Mouse (Mus musculus) spleen, adult 18-20 months (tissue): ENCODE measurements at regions not wholly inside any gene's neighbourhood (a gene's known extent, or its start where the extent isn't known, plus 50 kb on each side); places are given as distances from the start of the nearest gene placed in this dataset.

Source experiments
- DNase-seq, 2 experiments: peaks; one replicate each; pipeline ENCODE4 v3.0.0; 2022; ENCODE audit warnings: mixed read lengths in 2 of 2

GRCm38 (mm10) chr10:99467319-99467842, 204.3 kb downstream of the Dusp6 start:
- no peak for DNase-seq

- no peak for DNase-seq
Measured at GRCm38 (mm10) chr10:99468971-99469370, 205.9 kb downstream of the Dusp6 start.

DNA sequence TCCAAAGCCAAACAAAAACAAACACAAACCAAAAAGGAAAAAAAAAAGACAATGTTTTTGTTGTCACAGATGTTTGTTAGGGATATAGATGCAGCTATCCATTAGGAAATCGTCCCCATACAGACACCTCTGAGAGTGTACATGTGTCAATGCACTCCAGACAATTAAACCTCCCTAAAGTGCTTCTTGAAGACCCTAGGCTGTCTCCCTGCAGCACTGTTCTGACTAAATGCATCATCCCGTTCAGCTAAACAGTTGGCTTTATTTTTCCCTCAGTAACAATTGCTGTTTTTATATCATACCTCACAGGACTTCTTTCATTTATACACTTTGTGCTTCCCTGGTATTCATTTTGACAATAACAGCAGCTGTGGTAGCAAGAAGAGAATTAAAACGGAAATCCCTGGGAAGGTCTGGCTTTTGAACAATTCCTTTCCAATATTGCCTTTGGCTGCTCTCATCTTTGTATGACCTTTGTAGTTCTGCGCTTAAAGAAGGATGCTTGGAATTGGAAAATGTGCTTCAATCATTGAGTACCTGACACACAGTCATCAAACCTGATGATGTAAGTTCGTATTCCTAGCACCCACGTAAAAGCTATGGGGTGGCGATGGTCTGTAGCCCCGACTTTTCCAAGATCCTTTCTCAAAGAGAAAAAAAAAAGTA, 208.9 kb downstream of the Dusp6 start:
- DNase-seq = no peak

DNA sequence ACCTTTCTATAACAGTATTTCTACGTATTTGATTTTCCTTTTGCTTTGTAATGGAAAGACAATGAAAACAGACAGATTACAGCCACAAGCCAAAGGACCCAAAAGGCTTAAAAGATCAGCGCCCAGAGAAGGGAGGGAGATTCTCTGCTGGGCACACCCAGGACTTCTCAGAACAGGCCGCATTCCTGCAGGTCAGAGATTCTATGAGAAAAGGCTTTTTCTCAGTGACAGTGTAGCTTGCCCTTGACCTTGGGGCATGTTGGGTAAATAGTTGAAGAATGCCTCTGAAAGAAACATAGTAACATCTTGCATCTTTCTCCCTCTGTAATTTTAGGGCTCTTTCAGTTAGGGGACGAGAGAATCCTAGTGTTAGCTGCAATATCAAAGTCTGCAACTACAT, 209.8 kb downstream of the Dusp6 start:
- no peak for DNase-seq

DNA sequence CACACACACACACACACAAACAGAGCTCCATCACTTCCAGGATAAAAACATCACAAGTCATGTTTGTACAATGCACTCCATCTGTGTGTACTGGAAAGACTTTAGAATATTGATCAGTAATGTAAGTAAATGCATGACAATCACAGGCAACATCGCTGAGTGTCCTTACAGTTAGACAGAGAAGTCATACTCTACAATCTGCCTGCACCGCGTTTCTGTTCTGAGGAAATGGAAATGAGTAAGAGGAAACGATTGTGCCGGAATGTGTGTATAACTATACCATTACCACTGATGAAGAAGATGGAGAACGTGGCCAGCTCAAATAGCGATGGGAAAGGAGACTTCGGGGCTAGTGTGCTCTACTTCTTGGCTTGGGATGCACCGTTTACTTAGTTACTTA, 210.7 kb downstream of the Dusp6 start:
- no peak for DNase-seq

- DNase-seq = no peak
Measured at GRCm38 (mm10) chr10:99474546-99474945, 211.5 kb downstream of the Dusp6 start.

DNA sequence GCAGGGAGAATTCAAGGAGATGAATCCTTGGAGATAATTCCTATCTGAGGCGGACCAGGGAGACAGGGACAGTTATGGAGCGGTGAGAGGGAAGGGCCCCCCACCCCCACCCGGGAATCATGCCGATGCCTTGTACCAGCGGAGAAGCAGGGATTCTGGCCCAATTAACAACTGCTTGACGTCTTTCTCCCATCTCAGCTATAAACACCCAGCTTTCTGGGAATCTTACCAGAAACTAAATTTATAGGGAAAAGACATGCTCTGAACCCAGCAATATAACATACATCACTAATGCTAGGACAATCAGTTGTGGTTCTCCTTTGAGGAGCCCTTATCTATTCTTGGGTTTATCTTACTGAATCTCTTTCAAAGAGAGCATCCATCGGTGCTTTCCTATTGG, 213.2 kb downstream of the Dusp6 start:
- no peak for DNase-seq

- DNase-seq = no peak
Measured at GRCm38 (mm10) chr10:99476776-99477175, 213.7 kb downstream of the Dusp6 start.

- DNase-seq = no peak
Measured at GRCm38 (mm10) chr10:99480573-99480972, 217.5 kb downstream of the Dusp6 start.

DNA sequence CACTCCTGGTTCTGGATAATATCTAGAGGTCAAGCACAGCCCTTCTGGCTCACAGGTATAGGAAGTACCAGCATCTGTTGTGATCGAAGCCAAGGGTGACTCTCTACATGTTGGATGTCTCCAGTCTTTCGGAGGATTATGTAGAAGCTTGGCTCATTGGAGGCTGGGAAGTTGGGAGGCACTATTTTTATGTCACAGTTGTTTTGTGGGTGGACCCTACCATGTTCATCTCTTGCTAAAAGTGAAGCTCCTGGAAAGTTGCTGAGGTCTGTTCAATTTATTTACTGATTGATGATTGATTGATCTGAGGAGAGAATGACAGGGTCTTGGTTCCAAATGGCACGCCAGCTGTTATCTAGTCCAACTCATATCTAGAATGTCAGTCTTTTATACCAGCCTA, 219.0 kb downstream of the Dusp6 start:
- DNase-seq = no peak

DNA sequence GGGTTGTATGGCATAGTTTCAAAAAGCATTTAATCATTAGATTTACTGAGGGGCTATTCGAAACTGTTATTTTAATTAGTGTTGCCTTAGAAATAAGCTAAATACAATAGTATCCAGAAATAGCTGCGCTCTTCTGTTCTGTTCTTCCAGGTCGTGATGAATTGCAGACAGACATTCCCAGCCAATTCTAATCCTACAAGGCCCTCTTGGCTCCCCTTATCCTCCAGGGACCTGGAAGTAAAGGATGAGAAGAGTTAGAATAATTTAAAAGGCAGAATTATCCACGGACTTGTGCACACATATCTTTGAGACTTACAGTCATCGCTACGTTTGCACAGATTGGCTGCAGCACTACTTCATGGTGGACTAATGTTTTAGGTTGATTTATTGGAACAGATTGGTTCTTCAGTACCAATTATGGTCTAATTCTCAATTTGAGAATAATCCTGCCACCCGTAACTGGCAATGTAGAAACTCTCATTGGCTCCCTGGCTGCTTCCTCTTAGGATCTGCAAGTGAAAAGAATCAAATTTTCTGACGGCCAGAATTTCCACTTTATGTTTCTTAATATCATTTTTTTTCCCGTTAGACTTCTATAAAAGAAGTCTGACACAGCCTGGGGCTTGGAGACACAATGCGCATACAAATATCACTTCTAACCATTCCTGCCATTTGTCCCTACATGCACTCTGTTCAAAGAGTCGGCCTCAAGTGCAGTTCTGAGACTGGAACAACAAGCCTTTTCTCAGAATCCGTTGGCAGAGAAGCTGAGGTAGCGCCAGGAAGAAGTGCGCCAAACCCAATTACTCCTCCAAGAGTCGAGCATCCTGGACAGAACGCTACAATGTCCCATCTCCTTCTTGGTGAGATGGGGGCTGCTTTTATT, 225.4 kb downstream of the Dusp6 start:
- DNase-seq = no peak

- no peak for DNase-seq
Measured at GRCm38 (mm10) chr10:99511514-99512237, 247.8 kb downstream of the Csl start.

GRCm38 (mm10) chr10:99517944-99518343, 241.5 kb downstream of the Csl start:
- no peak for DNase-seq

- no peak for DNase-seq
Measured at GRCm38 (mm10) chr10:99519479-99519878, 240.0 kb downstream of the Csl start.

DNA sequence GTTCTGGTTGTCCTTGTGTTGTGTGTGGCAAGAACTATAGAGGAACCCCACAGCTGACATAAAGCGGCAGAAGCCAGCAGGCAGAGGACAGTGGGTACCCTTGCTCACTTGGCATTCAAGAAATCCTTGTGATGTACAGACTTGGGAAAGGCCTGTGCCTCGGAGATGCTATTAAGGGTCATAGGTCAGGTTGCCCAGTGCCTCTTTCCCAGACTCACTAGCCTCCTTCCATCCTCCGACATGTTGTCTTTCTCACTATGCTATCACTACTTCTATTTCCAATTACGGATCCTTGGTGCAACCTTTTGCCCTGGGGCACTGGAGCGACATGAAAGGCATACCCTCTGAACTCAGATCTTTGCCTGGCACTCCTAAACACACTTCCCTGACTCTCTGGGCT, 235.6 kb downstream of the Csl start:
- no peak for DNase-seq

- no peak for DNase-seq
Measured at GRCm38 (mm10) chr10:99524273-99525212, 234.9 kb downstream of the Csl start.

DNA sequence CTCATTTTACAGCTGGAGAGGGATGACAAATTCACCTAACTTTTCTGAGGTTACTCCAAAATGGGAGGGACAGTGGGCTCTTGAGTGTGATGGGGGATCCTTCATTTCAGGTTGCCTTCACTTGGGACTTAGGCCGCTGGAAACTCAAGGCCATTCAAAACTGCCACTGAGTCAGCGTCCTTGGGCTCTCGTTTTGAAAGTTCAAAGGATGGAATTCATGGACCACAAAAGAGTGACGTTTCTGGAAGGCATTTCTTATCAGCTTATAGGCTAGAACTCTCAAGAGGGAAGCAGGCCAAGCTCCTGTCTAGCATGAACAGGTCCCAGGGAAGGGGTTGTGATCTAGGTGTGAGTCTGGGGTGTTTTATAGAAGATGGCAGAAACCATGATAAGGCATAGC, 233.3 kb downstream of the Csl start:
- no peak for DNase-seq

DNA sequence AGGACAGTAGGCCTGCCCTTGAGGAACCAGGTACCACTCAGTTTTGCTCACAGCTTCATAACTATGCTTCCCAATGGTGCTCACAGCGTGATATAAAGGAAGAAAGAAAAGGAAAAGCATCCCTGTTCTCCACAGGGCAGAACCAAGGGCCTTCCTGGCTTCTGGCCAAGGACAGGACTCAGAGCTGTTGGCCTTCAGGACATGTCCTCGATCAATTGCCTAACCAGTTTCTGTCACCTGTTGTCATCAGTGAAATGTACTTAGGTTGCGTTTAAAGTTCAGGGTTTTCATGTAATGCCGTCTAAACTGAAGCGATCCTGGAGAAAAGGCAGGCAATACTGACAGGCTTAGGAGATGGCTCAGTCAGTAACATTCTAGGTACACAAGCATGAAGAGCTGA, 232.9 kb downstream of the Csl start:
- DNase-seq = no peak

DNA sequence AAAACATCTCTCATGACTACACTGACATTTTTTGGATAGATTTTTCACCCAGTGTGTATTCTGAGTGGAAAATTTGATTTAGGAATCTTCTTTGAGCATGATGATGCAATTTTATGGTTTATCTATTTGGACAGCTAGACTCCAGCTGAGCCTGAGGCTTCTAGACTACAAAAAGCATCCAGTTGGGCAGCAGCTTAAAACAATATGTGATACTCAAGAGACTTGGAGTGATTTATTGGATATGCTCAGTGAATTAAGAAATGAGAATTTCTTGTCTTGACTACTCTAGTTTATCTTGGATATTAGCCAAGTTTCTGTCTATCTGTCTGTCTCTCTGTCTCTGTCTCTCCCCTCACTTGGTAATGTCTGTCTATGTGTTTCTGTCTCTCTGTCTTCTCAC, 228.4 kb downstream of the Csl start:
- no peak for DNase-seq

DNA sequence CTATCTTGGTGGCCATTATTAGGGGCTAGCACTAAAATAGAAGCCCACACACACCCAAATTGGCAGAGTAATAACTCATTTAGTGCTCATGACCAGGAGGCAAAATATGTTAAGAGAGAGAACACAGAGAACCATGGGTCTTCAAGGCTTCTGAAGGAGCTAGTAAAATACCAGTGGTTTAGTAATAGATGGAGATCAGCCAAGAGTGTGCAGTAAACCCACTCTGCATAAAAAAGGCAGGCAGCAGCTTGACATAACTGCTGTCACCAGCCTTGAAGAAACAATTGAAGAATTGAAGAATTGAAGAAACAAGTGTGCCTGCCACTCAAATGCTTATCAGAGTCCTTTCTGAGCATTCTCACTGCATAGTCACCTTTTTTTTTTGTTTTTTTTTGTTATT, 227.9 kb downstream of the Csl start:
- DNase-seq = no peak

DNA sequence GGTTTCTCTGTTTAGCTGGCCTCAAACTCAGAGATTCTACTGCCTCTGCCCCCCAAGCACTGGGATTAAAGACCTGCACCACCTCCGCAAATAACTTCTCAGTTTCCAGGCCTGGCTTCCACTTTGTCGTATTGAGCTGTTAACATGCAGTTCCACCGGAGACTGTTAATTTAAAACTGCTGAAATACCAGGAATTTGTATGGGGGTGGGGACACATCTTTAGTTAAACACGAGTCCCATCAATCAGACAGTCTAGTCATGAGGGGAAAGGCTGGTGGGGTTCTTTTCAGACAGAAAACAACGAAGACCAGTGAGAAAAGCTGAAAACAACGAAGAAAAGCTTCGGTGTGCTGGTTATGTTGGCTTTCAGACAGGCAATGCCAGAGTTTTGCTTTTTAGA, 227.5 kb downstream of the Csl start:
- DNase-seq = no peak

DNA sequence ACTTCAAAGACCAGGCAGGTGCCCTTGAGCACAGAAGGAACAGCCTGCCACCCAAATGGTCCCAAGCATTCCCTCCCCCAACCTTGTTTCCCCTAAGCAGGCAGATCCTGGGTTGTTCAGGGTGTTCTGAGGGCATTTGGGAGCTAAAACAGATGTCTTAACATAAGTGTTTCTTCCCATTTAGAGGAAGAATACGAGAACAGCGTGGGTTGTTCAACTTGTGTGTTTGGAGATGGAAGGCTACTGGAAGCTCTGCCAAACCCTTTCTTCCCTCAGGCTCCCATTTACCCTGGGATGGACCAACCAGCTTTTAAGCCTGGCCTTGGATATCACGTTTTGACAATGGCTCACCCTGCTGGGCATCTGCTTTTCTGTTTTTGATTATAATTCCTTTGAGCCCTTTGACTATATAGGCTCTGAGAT, 226.8 kb downstream of the Csl start:
- DNase-seq = no peak
